Mouse (Mus musculus) adrenal gland, adult 10 weeks (tissue): ENCODE results near the gene Crip3. TPM values are rescaled to one million over a fixed set of nuclear protein-coding genes. Genes with fewer than 3 reads are reported as not detected.

ENCODE experiments used
- polyA plus RNA-seq: library from polyadenylated mRNA; stranded (reverse); fragments of 350-450 nt; fragmentation: Illumina TruSeq; extraction: RNeasy Lipid Tissue Mini Kit (QIAGEN cat#74804); gene quantifications from one replicate; pipeline ENCODE4 v1.2.3, GENCODE M21; 2014; ENCODE audit warnings: low read depth, low replicate concordance

Gene Crip3
- polyA plus RNA-seq = not detected

GRCm38 (mm10) chr17:46428761-46429414 is at the start of gene Crip3:
TSS of gene Crip3 (plus strand) at chr17:46428926.

GRCm38 (mm10) chr17:46383294-46384060 is 45.2 kb upstream of the Crip3 start, which contains the start of gene Zfp318:
TSS of gene Zfp318 (plus strand) at chr17:46383731.

GRCm38 (mm10) chr17:46438298-46438873 is 9.7 kb downstream of the Crip3 start, which contains the start of gene Slc22a7:
TSS of gene Slc22a7 (minus strand) at chr17:46438457.

Other genes starting within 250 kb of the Crip3 start
- gene Polh, start 226.3 kb upstream of the Crip3 start, polyA plus RNA-seq = 35.7 TPM
- gene Xpo5, start 226.1 kb upstream of the Crip3 start, polyA plus RNA-seq = 41.4 TPM
- 7.2 TPM for gene Polr1c, start 180.9 kb upstream of the Crip3 start, polyA plus RNA-seq
- 3.4 TPM for gene Yipf3, start 180.8 kb upstream of the Crip3 start, polyA plus RNA-seq
- gene Lrrc73, start 175.4 kb upstream of the Crip3 start, polyA plus RNA-seq = not detected
- 1.1 TPM for gene Tjap1, start 145.9 kb upstream of the Crip3 start, polyA plus RNA-seq
- gene Dlk2, start 131.5 kb upstream of the Crip3 start, polyA plus RNA-seq = not detected
- gene Abcc10, start 100.6 kb upstream of the Crip3 start, polyA plus RNA-seq = 0.29 TPM
- 39.9 TPM for gene Zfp318, start 45.2 kb upstream of the Crip3 start, polyA plus RNA-seq
- gene Slc22a7, start 9.5 kb downstream of the Crip3 start, polyA plus RNA-seq = not detected
- not detected for gene Ttbk1, start 58.7 kb downstream of the Crip3 start, polyA plus RNA-seq
- 1.6 TPM for gene Dnph1, start 67.8 kb downstream of the Crip3 start, polyA plus RNA-seq
- 1.3 TPM for gene Cul9, start 117.5 kb downstream of the Crip3 start, polyA plus RNA-seq
- not detected for gene Srf, start 127.2 kb downstream of the Crip3 start, polyA plus RNA-seq
- gene Ptk7, start 200.6 kb downstream of the Crip3 start, polyA plus RNA-seq = 0.41 TPM
- not detected for gene Klc4, start 217.1 kb downstream of the Crip3 start, polyA plus RNA-seq
- 3.4 TPM for gene Mrpl2, start 217.3 kb downstream of the Crip3 start, polyA plus RNA-seq
- gene Cul7, start 221.4 kb downstream of the Crip3 start, polyA plus RNA-seq = 0.41 TPM
- 4.2 TPM for gene Rrp36, start 245.4 kb downstream of the Crip3 start, polyA plus RNA-seq
- 5.2 TPM for gene Mea1, start 249.9 kb downstream of the Crip3 start, polyA plus RNA-seq